Mouse (Mus musculus): ENCODE results near the gene Olfr78.

Olfr78 gene

GRCm38 (mm10) chr7:102759266-102759665 is at the start of gene Olfr78, which contains the start of gene Olfr560:
TSS of gene Olfr78 (minus strand) at chr7:102759471.
TSS of gene Olfr560 (minus strand) at chr7:102759366.
- DNase-seq (ENCODE audit: low spot score), result no peak

- no peak for DNase-seq (ENCODE audit: low spot score)
Measured at GRCm38 (mm10) chr7:102803180-102803579, 43.9 kb upstream of the Olfr78 start, which contains the start of gene Olfr564. TSS of gene Olfr564 (plus strand) at chr7:102803480.

- DNase-seq (ENCODE audit: low spot score), result no peak
Measured at GRCm38 (mm10) chr7:102770921-102771320, 11.7 kb upstream of the Olfr78 start, which contains the start of gene Olfr561. TSS of gene Olfr561 (plus strand) at chr7:102771221.

- DNase-seq (ENCODE audit: low spot score), result peak; percentile 7
Measured at GRCm38 (mm10) chr7:102752086-102752485, 7.2 kb downstream of the Olfr78 start.

- no peak for DNase-seq (ENCODE audit: low spot score)
Measured at GRCm38 (mm10) chr7:102737705-102738104, 21.6 kb downstream of the Olfr78 start.

GRCm38 (mm10) chr7:102733793-102734192 is 25.5 kb downstream of the Olfr78 start:
- no peak for DNase-seq (ENCODE audit: low spot score)

- no peak for DNase-seq (ENCODE audit: low spot score)
Measured at GRCm38 (mm10) chr7:102727391-102727790, 31.9 kb downstream of the Olfr78 start, which contains the start of gene Olfr559. TSS of gene Olfr559 (minus strand) at chr7:102727491.

- DNase-seq (ENCODE audit: low spot score), result no peak
Measured at GRCm38 (mm10) chr7:102718970-102719369, 40.3 kb downstream of the Olfr78 start, which contains the start of gene Olfr33. TSS of gene Olfr33 (minus strand) at chr7:102719070.

- DNase-seq (ENCODE audit: low spot score), result no peak
Measured at GRCm38 (mm10) chr7:102701915-102702314, 57.4 kb downstream of the Olfr78 start, which contains the start of gene Olfr558. TSS of gene Olfr558 (plus strand) at chr7:102702215.

GRCm38 (mm10) chr7:102698461-102698860 is 60.8 kb downstream of the Olfr78 start:
- no peak for DNase-seq (ENCODE audit: low spot score)

- peak; percentile 64 for DNase-seq (ENCODE audit: low spot score)
Measured at GRCm38 (mm10) chr7:102695358-102696125, 63.7 kb downstream of the Olfr78 start, which contains the start of gene Olfr557. TSS of gene Olfr557 (plus strand) at chr7:102695910.
